Mouse (Mus musculus) cerebellum, postnatal 10 days (tissue): Measurements from ENCODE around the gene Lekr1.
A peak's percentile ranks its signal among the peaks of the same experiment; 100 is the strongest.

Source experiments
- DNase-seq, 2 experiments: peaks; one replicate each; pipeline ENCODE4 v3.0.0; 2021; ENCODE audit warnings: mixed read lengths in 2 of 2

The Lekr1 gene

GRCm38 (mm10) chr3:65769666-65770065, 103.6 kb downstream of the Lekr1 start:
- DNase-seq = peak; percentile 44 to 67

DNA sequence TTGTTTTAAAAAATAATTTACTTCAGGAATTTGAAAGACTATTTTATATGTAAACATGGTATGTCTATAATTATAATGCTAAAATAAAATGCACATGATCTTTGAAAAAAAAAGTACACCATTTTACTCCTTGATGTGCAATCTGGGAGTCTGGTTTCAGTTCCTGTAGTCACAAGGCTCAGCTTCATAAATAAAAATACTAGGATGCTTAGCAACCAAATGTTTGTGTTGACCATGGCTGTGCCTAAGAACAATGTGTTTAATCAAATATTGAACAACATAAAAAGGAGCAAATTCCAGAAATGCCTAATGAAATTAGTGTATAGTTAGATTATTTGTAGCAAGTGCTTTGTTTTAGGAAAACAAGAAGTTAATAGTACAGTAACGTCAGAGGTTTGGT, 107.9 kb downstream of the Lekr1 start:
- DNase-seq = no peak

- peak; percentile 75 to 77 for DNase-seq
Measured at GRCm38 (mm10) chr3:65775096-65775495, 109.1 kb downstream of the Lekr1 start.

- DNase-seq = no peak
Measured at GRCm38 (mm10) chr3:65782246-65782645, 116.2 kb downstream of the Lekr1 start.

DNA sequence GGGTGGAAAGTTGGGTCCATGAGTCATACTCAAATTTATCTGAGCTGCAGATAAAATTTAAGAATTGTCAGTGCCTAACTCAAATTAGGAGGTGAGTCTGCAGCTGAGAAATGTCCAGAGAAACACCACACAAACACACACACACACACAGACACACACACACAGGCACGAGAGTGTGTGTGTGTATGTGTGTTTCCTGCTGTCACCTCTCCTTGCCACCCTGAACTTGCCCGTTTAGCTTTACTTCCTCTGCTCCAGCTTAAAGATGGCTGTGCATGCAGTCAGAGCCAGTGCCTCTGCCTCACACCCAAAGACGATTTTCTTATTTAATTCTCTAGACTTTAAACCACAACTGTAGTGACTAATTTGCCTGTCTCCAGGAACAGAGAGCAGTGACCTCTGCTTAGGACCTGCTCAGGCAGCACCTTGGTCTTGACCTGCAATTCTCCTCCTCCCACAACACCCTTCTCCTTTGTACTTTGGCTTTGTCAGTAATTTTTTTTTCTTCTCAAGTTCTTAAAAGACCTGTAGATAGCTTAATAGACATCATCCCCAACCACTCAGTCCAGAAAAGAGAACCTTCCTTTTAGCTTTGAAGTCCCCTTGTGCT, 124.2 kb downstream of the Lekr1 start:
- no peak for DNase-seq

DNA sequence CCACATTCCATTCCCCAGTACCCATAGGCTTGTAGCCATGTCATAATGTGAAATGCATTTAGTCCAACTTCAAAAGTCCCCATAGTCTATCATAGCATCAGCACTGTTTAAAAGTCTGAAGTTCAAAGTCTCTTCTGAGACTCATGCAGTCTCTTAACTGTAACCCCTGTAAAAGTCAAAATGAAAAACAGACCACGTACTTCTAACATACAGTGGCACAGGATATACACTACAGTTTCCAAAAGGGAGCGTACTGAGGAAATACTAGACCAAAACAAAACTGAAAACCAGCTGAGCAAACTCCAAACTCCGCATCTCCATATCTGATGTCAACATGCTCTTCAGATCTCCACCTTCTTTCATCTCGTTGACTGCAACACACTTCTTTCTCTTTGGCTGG, 127.5 kb downstream of the Lekr1 start:
- no peak for DNase-seq

DNA sequence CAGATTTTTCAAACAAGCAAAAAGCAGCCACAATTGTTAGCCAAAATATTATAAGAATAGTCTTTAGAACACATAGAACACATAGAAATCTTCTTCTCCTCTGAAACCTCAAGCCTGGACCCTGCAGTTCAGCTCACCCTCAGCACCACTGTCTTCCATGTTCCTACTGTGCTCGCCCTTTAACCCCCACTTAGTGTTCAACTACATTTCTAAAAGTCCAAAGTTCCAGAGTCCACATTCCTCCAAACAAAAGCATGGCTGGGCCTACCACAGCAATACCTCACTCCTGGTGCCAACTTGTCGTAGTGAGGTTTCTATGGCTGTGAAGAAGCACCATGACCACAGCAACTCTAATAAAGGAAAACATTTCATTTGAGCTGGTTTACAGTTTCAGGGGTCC, 128.7 kb downstream of the Lekr1 start:
- no peak for DNase-seq

GRCm38 (mm10) chr3:65797345-65798137, 131.5 kb downstream of the Lekr1 start:
- no peak for DNase-seq

DNA sequence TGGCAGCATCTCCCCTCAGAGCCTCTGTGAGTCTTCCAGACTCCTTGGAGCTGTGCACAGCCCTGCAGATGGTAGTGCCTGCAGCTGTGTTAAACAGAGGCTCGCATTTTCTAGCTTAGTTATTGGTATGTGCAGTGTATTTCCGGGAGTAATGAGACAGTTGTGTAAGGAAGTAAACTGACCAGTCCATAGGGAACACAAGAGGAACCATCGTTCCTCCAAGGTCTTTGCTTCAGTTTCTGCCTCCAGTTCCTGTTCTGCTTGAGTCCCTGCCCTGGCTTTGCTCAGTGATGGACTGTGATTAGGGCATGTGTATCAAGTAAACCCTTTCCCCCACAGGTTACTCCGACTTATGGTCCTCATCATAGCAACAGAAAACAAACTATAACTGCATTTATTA, 134.9 kb downstream of the Lekr1 start:
- DNase-seq = no peak

DNA sequence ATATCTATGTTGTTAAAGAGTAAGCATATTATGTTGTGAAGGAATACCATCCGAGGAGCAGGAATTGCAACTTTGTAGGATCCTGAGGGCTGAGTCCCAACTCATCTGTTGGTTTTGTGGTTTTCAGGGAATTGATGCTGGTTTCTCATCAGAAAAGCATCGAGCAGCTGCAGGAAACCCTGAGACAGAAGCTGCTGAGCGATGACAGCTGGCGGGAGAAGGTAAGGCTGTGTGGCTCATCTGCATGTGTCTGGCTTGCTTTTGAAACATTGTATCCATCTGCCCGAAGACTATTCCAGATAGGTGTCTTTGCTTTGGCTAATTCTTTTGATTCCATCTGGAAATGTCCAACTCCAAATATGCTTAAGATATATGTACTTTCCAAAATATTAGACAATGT, 136.2 kb downstream of the Lekr1 start:
- DNase-seq = no peak

GRCm38 (mm10) chr3:65802868-65803267, 136.8 kb downstream of the Lekr1 start:
- no peak for DNase-seq

- DNase-seq = peak; percentile 28 to 48
Measured at GRCm38 (mm10) chr3:65814881-65815280, 148.9 kb downstream of the Lekr1 start.

DNA sequence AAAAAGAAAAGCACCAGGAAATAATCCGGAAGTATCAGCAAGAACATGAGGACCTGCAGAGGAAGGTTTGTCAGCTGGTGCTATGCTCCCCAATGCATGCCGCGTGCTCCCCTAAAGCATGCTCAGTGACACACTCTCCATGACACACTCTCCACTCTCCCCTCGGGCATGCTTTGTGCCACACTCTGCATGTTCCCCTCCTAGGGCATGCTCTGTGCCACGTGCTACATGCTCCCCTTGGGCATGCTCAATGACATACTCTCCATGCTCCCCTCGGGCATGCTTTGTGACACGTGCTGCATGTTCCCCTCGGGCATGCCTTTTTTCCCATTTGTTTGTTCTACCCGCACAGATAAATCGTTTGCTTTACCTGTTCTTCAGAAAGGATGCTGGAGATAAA, 150.0 kb downstream of the Lekr1 start:
- DNase-seq = no peak

GRCm38 (mm10) chr3:65818597-65818996, 152.6 kb downstream of the Lekr1 start:
- DNase-seq = no peak

DNA sequence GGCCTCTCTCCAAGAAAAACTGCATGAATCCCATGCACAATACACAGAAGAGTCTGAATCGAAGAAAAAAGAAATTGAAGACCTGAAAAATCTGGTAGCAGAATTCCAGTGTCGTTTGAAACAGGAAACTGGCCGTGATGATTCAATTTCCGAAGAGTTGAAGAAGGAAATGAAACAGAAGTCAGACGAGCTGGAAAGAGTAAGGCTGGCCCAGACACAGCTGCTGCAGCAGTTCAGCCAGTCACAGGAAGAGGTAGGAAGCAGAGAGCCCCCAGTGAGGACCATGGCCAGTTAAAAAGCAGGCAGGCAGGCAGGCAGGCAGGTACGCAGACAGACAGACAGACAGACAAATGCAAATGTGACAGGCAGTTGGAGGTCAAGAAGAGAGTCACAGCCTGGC, 153.8 kb downstream of the Lekr1 start:
- DNase-seq = no peak

GRCm38 (mm10) chr3:65824886-65825285, 158.9 kb downstream of the Lekr1 start:
- no peak for DNase-seq

DNA sequence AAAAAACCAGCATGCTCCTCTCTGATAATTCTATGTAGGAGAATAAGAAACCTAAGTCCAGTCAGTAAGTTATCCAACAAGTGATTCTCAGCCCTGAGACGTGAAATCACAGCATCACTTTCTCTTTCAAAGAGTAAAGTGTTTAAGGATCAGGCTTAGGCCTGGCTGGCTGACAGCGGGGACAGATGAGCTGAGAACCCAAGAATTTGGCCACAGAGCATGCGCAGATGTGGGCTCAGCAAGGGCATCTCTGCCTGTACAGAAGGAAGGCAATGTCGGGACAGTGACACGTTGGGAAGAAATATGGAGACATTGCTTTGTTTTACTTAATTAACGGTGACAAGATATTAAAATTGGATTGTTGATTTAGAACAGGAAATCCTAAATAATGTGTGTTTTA, 160.7 kb downstream of the Lekr1 start:
- DNase-seq = peak; percentile 80 to 88

DNA sequence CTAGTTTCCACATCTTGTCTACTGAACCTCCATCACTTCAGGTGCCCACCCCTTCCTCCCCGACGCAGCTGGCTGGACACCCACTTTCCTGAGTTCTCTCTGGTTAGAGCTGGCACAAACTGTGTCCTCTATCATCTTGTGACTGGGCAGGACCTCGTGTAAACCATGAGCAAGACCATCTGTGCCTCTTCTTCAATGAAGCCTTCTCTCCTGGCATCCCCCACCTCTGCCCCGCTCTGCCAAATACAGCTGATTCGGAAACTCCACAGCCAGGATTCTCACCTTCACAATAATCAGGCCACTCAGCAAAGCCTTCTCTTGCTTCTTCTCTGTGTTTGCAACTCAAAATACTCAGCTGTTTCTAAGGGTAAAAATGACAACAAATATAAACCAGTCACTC, 161.4 kb downstream of the Lekr1 start:
- DNase-seq = peak; percentile 79 to 85

- DNase-seq = peak; percentile 83 to 87
Measured at GRCm38 (mm10) chr3:65828020-65828419, 162.0 kb downstream of the Lekr1 start.

- peak; percentile 96 to 98 for DNase-seq
Measured at GRCm38 (mm10) chr3:65829230-65829629, 163.2 kb downstream of the Lekr1 start.

DNA sequence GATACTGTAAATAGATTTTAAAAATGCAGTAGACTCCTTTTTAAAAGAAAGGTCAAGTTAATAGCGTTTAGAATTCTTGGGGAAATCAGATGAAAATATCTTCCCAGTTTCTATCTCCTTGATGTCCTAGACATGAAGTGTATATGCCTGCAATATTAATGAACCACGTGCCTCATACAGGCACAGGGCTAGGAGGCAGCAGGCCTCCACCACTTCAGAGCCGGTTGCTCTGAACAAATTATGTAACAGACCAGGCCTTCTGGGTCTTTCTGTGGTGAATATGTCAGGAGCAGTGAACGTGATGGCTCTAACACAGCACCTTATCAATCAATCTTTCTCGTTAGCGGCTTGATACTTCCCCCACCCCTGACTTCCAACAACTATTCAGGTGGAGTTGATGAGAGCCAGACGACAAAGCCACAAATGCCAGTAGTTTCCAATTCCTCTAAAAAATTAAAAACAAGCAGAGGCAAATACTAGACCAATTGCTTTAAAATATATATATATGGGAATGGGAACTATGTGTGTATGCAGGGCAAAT, 164.0 kb downstream of the Lekr1 start:
- no peak for DNase-seq

GRCm38 (mm10) chr3:65830801-65831200, 164.8 kb downstream of the Lekr1 start:
- peak in 1 of 2 experiments; percentile 15 for DNase-seq

DNA sequence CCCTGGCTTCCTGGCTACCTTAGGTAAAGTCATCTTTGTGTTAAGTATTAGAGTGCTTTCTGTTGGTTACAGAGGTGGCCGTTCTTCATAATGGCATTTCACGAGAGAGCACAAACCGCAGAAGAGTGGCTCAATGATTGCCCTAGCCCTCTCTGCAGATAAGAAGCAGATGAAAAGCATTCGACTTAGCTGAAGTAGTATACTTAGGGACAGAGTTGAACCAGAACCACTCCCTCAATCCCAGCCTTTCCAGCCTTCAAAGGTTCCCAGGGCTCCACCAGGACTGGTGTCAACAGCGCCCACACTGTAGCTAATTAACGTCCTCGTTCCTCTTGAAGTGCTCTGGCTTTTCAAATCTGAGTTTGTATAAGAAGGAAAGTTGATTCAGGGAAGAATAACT, 166.4 kb downstream of the Lekr1 start:
- DNase-seq = no peak

GRCm38 (mm10) chr3:65836435-65836834, 170.4 kb downstream of the Lekr1 start:
- DNase-seq = peak in 1 of 2 experiments; percentile 47
